Mouse (Mus musculus): ENCODE results near the gene Pigf. TPM values are rescaled to one million over a fixed set of nuclear protein-coding genes. Genes with fewer than 3 reads are reported as not detected.

Pigf gene
- polyA plus RNA-seq, 1 experiment, result not detected

DNA sequence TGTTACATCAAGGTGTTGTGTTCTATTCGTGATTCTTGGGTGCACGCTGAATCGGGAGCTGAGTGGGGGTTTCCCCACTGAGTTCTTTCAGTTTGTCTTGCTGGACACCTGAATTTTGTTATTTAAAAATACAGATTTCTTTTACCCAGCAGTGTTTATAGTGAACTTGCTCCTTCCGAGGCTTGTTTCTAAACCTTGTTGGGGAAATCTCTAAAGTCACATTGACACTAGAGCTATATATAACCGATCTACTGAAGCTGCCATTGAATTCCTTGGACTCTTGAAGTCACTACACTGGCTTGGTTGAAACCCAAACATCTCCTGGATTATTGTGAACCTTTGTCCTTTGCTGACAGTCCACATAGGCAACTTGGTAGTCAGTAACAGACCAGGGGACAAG is 68.0 kb downstream of the Pigf start:
- WGBS, result 94% methylated on average over 5 of the region's 5 CpGs
- no peak overlapping the region for H3K27ac ChIP-seq (ENCODE audit: insufficient read depth, low read depth, low read length)
- H3K4me1 ChIP-seq (ENCODE audit: control insufficient read depth, insufficient read depth, low read length), result peaks cover 20% of the 10 kb centered on the region
- TF ChIP-seq CTCF (IDR thresholded peaks at IDR 0.05; ENCODE audit: insufficient read depth, low read depth, low read length) (no peak), POLR2A (IDR thresholded peaks at IDR 0.05; ENCODE audit: insufficient read depth, low read depth, low read length) (no peak)
- H3K4me3 ChIP-seq (ENCODE audit: insufficient read depth, low read depth, low read length), result no peak overlapping the region

DNA sequence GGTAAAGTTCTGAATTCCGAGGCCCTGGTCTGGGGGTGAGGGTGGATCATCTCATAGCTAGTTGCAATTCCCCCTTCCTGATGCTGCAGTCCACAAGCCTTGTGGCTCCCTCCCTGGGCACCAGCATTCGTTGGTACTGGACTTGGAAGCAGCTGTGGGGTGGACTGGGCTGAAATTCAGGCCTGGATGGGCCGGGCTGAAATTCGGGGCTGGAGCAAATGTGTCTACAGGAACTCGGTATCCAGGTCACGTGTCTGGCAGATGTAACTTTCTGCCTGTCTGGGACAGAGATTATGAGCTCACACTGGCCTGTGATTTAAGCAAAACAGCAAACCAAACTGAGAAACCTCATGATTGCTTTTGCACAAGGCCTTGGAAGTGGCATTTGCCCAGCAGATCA is 76.4 kb downstream of the Pigf start:
- TF ChIP-seq POLR2A (IDR thresholded peaks at IDR 0.05; ENCODE audit: insufficient read depth, low read depth, low read length) (no peak), CTCF (IDR thresholded peaks at IDR 0.05; ENCODE audit: insufficient read depth, low read depth, low read length) (no peak)
- 72% methylated on average over 6 of the region's 6 CpGs for WGBS
- H3K27ac ChIP-seq (ENCODE audit: insufficient read depth, low read depth, low read length), result no peak overlapping the region

DNA sequence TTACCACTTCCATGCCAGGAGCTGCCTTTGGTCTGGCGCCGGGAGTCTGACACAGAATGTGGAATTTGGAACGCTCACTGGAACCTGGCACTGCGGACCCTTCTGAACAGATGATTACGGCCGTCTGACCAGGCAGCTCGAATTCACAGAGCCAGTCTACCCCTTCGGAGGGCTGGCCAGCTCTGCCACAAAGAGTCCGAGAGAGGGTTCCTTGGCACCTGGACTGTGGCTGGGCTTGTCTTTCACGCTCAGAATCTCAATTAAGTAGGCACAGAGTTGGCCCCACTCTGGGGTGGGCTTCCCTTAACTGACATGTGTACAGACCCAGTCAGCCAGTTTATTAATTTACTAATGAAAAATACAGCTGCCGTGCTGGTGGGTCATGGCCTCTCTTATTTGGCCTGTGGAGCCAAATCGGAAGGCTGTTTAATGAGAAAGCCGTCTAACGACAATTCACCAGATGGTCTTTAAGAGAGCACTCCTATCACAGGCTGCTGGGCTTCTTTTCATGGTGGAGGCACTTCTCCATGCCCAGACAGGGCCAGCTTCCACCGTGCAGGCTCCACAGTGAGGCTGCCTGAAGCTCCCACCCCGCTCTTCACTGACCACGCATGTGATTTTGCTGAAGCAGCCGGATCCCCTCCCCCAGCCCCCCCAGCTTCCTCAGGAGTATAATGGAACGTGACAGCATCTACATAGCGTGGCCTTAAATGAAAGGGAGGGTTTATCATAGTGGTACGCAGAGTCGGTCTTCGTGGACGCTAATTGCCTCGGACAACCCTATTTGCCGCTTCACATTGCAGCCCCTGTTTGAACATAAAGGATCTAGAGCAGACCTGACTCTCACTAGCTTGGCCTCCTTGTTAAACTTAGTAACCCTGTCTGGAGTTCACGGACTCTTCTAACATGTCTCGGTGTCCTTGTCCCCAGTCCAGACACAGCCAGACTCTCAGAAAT is 77.1 kb downstream of the Pigf start, which contains the start of gene Atp6v1e2:
Atp6v1e2 (minus strand) TSS at position 58 of the 957 bp plus-strand sequence.
- Histone ChIP-seq H3K27ac (ENCODE audit: insufficient read depth, low read depth, low read length) (no peak within 1 kb of the TSS), H3K4me3 (ENCODE audit: insufficient read depth, low read depth, low read length) (no peak within 1 kb of the TSS), H3K4me1 (ENCODE audit: control insufficient read depth, insufficient read depth, low read length) (no peaks in the 10 kb centered on the region)
- WGBS, result 67% methylated on average over 28 of the region's 28 CpGs
- no peak for TF ChIP-seq CTCF (IDR thresholded peaks at IDR 0.05; ENCODE audit: insufficient read depth, low read depth, low read length)
- no peak for TF ChIP-seq POLR2A (IDR thresholded peaks at IDR 0.05; ENCODE audit: insufficient read depth, low read depth, low read length)

More for the DNA sequence above, 76.4 kb downstream of the Pigf start:
- Histone ChIP-seq H3K4me1 (ENCODE audit: control insufficient read depth, insufficient read depth, low read length) (no peaks in the 10 kb centered on the region), H3K4me3 (ENCODE audit: insufficient read depth, low read depth, low read length) (no peak overlapping the region)

Other genes with a start within 250 kb of the Pigf start
- gene Tmem247, start 108.1 kb downstream of the Pigf start, polyA plus RNA-seq (2012; ENCODE audit: insufficient read depth, insufficient read length, low replicate concordance, missing spikeins), result not detected in 2 replicates
- gene Atp6v1e2, start 77.5 kb downstream of the Pigf start, polyA plus RNA-seq (2012; ENCODE audit: insufficient read depth, insufficient read length, low replicate concordance, missing spikeins), result not detected in 2 replicates
- gene Rhoq, start 62.3 kb downstream of the Pigf start, polyA plus RNA-seq (2012; ENCODE audit: insufficient read depth, insufficient read length, low replicate concordance, missing spikeins), result not detected in 2 replicates
- not detected in 2 replicates for gene Cript, start 144 bp upstream of the Pigf start, polyA plus RNA-seq (2012; ENCODE audit: insufficient read depth, insufficient read length, low replicate concordance, missing spikeins)
- not detected in 2 replicates for gene Socs5, start 82.3 kb upstream of the Pigf start, polyA plus RNA-seq (2012; ENCODE audit: insufficient read depth, insufficient read length, low replicate concordance, missing spikeins)
- gene Mcfd2, start 240.5 kb upstream of the Pigf start, polyA plus RNA-seq (2012; ENCODE audit: insufficient read depth, insufficient read length, low replicate concordance, missing spikeins), result not detected in 2 replicates